Mouse (Mus musculus) liver, adult 2 months (tissue): ENCODE measurements around the gene Irak4. TPM values are rescaled to one million over a fixed set of nuclear protein-coding genes. Genes with fewer than 3 reads are reported as not detected.

Source experiments
- DNase-seq: peaks from one replicate; pipeline ENCODE4 v3.0.0-alpha.2; 2011; ENCODE audit warnings: low read depth, low spot score; ENCODE audit errors: extremely low read depth
- H3K27ac ChIP-seq: fragments of 200-500 bp; replicated peaks from 2 replicates; pipeline ENCODE4 v1.5.1; 2012; ENCODE audit warnings: low read depth, mild to moderate bottlenecking, control low read depth, inconsistent platforms, low read length; ENCODE audit not compliant: insufficient read depth
- H3K27me3 ChIP-seq: fragments of 200-500 bp; 2 replicates; pipeline ENCODE4 v1.6.1; 2012; ENCODE audit warnings: mild to moderate bottlenecking, moderate library complexity, low read length, inconsistent platforms; ENCODE audit not compliant: control insufficient read depth, insufficient read depth
- H3K36me3 ChIP-seq: fragments of 200-500 bp; 2 replicates; pipeline ENCODE4 v1.6.1; 2012; ENCODE audit warnings: low read length, inconsistent platforms; ENCODE audit not compliant: control insufficient read depth, insufficient read depth
- H3K4me1 ChIP-seq: fragments of 200-500 bp; 2 replicates; pipeline ENCODE4 v1.6.1; 2011; ENCODE audit warnings: low read length; ENCODE audit not compliant: control insufficient read depth, insufficient read depth
- H3K4me3 ChIP-seq: fragments of 200-500 bp; 2 replicates; pipeline ENCODE4 v1.5.1; 2011; ENCODE audit warnings: low read depth, mild to moderate bottlenecking, control low read depth, low read length, moderate library complexity; ENCODE audit not compliant: insufficient read depth
- H3K79me2 ChIP-seq: fragments of 200-500 bp; 2 replicates; pipeline ENCODE4 v1.6.1; 2012; ENCODE audit warnings: inconsistent platforms, mild to moderate bottlenecking, low read length, moderate library complexity; ENCODE audit not compliant: control insufficient read depth, insufficient read depth
- H3K9ac ChIP-seq: fragments of 200-500 bp; 2 replicates; pipeline ENCODE4 v1.6.1; 2012; ENCODE audit warnings: low read depth, mild to moderate bottlenecking, control low read depth, inconsistent platforms, low read length
- CTCF ChIP-seq: fragments of 200-500 bp; IDR thresholded peaks from 2 replicates; pipeline ENCODE4 v1.5.1; 2011; ENCODE audit warnings: low read depth, low read length, control low read depth
- POLR2A ChIP-seq: fragments of 200-500 bp; IDR thresholded peaks from 2 replicates; pipeline ENCODE4 v1.6.1; 2011; ENCODE audit warnings: low read length, control low read depth; ENCODE audit not compliant: insufficient read depth; ENCODE audit errors: extremely low read depth
- WGBS: fragments of 180-500 bp; shearing (Covaris S2); methylation state at CpG from one replicate; pipeline ENCODE4 v1.1.7; 2018; 5-methylcytosine and 5-hydroxymethylcytosine counted together
- polyA plus RNA-seq: library from polyadenylated mRNA; depleted of rRNA; stranded (reverse); fragments of >200 nt; gene quantifications from 2 replicates; pipeline ENCODE4 v1.2.3, GENCODE M21; 2012
- total RNA-seq: library from RNA; depleted of rRNA; stranded (reverse); fragments of >200 nt; gene quantifications from 2 replicates; pipeline ENCODE4 v1.2.3, GENCODE M21; 2014

Gene Irak4
- total and polyA plus RNA-seq, 2 experiments = 5.9 to 6.9 TPM

- peaks cover 22% of the 10 kb centered on the region; the same call in 1 of the 2 replicates for H3K36me3 ChIP-seq
- WGBS = 67% methylated on average over 6 of the region's 6 CpGs
- no peak overlapping the region for H3K4me3 ChIP-seq
- no peaks in the 10 kb centered on the region for H3K79me2 ChIP-seq
- no peak for DNase-seq
- no peak overlapping the region for H3K9ac ChIP-seq
- no peak for TF ChIP-seq CTCF
- no peak for TF ChIP-seq POLR2A
- no peaks in the 10 kb centered on the region for H3K4me1 ChIP-seq
- H3K27me3 ChIP-seq = no peaks in the 10 kb centered on the region
- H3K27ac ChIP-seq = no peak overlapping the region
Measured at GRCm38 (mm10) chr15:94532956-94533355, 10.5 kb upstream of the Irak4 start.

GRCm38 (mm10) chr15:94535521-94535920 is 7.9 kb upstream of the Irak4 start:
- no peaks in the 10 kb centered on the region for H3K4me1 ChIP-seq
- 92% methylated on average over 7 of the region's 7 CpGs for WGBS
- H3K9ac ChIP-seq = no peak overlapping the region
- H3K27ac ChIP-seq = no peak overlapping the region
- no peaks in the 10 kb centered on the region for H3K79me2 ChIP-seq
- no peak for TF ChIP-seq CTCF
- TF ChIP-seq POLR2A = no peak
- DNase-seq = no peak
- H3K36me3 ChIP-seq = peaks cover 16% of the 10 kb centered on the region; the same call in 1 of the 2 replicates
- no peak overlapping the region for H3K4me3 ChIP-seq
- no peaks in the 10 kb centered on the region for H3K27me3 ChIP-seq

- no peaks in the 10 kb centered on the region for H3K79me2 ChIP-seq
- 86% methylated on average over 3 of the region's 3 CpGs for WGBS
- no peak for DNase-seq
- no peak overlapping the region for H3K27ac ChIP-seq
- peaks cover 3% of the 10 kb centered on the region for H3K4me1 ChIP-seq
- no peak overlapping the region for H3K4me3 ChIP-seq
- no peaks in the 10 kb centered on the region for H3K27me3 ChIP-seq
- H3K9ac ChIP-seq = no peak overlapping the region
- no peaks in the 10 kb centered on the region; the same call in 1 of the 2 replicates for H3K36me3 ChIP-seq
- TF ChIP-seq CTCF = no peak
- no peak for TF ChIP-seq POLR2A
Measured at GRCm38 (mm10) chr15:94539296-94539695, 4.1 kb upstream of the Irak4 start.

- no peak for DNase-seq
- Histone ChIP-seq H3K27me3 (no peaks in the 10 kb centered on the region), H3K4me3 (peak overlapping the region; percentile 92), H3K79me2 (no peaks in the 10 kb centered on the region), H3K9ac (peak overlapping the region; percentile 63), H3K27ac (no peak overlapping the region), H3K36me3 (peaks cover 3% of the 10 kb centered on the region; the same call in 1 of the 2 replicates), H3K4me1 (peaks cover 7% of the 10 kb centered on the region)
- no peak for TF ChIP-seq CTCF
- TF ChIP-seq POLR2A = no peak
- WGBS = 8% methylated on average over 22 of the region's 22 CpGs
Measured at GRCm38 (mm10) chr15:94542567-94543408, 655 bp upstream of the Irak4 start.

- Histone ChIP-seq H3K4me1 (peaks cover 7% of the 10 kb centered on the region), H3K9ac (peak overlapping the region; percentile 83), H3K36me3 (peaks cover 10% of the 10 kb centered on the region), H3K4me3 (peak overlapping the region; percentile 92), H3K27ac (peak overlapping the region; percentile 88), H3K79me2 (no peaks in the 10 kb centered on the region), H3K27me3 (no peaks in the 10 kb centered on the region)
- WGBS = 34% methylated on average over 9 of the region's 9 CpGs
- no peak for TF ChIP-seq POLR2A
- TF ChIP-seq CTCF = no peak
- no peak for DNase-seq
Measured at GRCm38 (mm10) chr15:94544052-94544636, 701 bp downstream of the Irak4 start.

GRCm38 (mm10) chr15:94544844-94545243 is 1.4 kb downstream of the Irak4 start:
- no peak overlapping the region for H3K27ac ChIP-seq
- H3K4me3 ChIP-seq = no peak overlapping the region
- H3K27me3 ChIP-seq = no peaks in the 10 kb centered on the region
- peak; percentile 12 for DNase-seq
- peaks cover 7% of the 10 kb centered on the region for H3K4me1 ChIP-seq
- no peaks in the 10 kb centered on the region for H3K79me2 ChIP-seq
- WGBS = 53% methylated on average over 4 of the region's 4 CpGs
- TF ChIP-seq POLR2A (no peak), CTCF (no peak)
- peaks cover 15% of the 10 kb centered on the region for H3K36me3 ChIP-seq
- no peak overlapping the region for H3K9ac ChIP-seq
